Mouse (Mus musculus) MEL (cell line): ENCODE data around the gene Cyren. TPM values are rescaled to one million over a fixed set of nuclear protein-coding genes. Genes with fewer than 3 reads are reported as not detected.

Experiments
- DNase-seq: peaks from one replicate; pipeline ENCODE4 v3.0.0; 2011; ENCODE audit warnings: low read depth, low spot score
- H3K27ac ChIP-seq: 2 replicates; pipeline ENCODE4 v1.5.1; 2012; ENCODE audit warnings: low read depth, mild to moderate bottlenecking, control low read depth, low read length, moderate library complexity; ENCODE audit not compliant: control insufficient read depth
- H3K27me3 ChIP-seq, 2 experiments: fragments of 150-350 bp in 1 of 2; sonication (generic) in 1 of 2; 2 replicates each; pipeline ENCODE4 v1.6.1; 2012; ENCODE audit warnings: low read length in 2 of 2, mild to moderate bottlenecking in 2 of 2, improper control_type of control experiment in 1 of 2, moderate library complexity in 1 of 2; ENCODE audit not compliant: insufficient read depth in 2 of 2, control insufficient read depth in 1 of 2
- H3K36me3 ChIP-seq, 2 experiments: 2 replicates each; pipeline ENCODE4 v1.6.1; 2012 to 2014; ENCODE audit warnings: low read length in 2 of 2, improper control_type of control experiment in 1 of 2, inconsistent platforms in 1 of 2, mild to moderate bottlenecking in 1 of 2; ENCODE audit not compliant: insufficient read depth in 2 of 2, control insufficient read depth in 1 of 2
- H3K4me1 ChIP-seq, 2 experiments: fragments of 150-350 bp in 1 of 2; sonication (generic) in 1 of 2; 2 replicates each; pipeline ENCODE4 v1.6.1; 2012; ENCODE audit warnings: low read length in 2 of 2, improper control_type of control experiment in 1 of 2, mild to moderate bottlenecking in 1 of 2; ENCODE audit not compliant: insufficient read depth in 2 of 2, control insufficient read depth in 1 of 2
- H3K4me3 ChIP-seq, 2 experiments: fragments of 150-350 bp in 1 of 2; sonication (generic) in 1 of 2; 2 replicates each; pipeline ENCODE4 v1.5.1; 2012; ENCODE audit warnings: low read depth in 2 of 2, low read length in 2 of 2, mild to moderate bottlenecking in 2 of 2, moderate library complexity in 2 of 2, control low read depth in 1 of 2, improper control_type of control experiment in 1 of 2; ENCODE audit not compliant: control insufficient read depth in 1 of 2, insufficient read depth in 1 of 2
- H3K79me2 ChIP-seq: 2 replicates; pipeline ENCODE4 v1.6.1; 2012; ENCODE audit warnings: mild to moderate bottlenecking, low read length, moderate library complexity; ENCODE audit not compliant: control insufficient read depth, poor library complexity, insufficient read depth
- H3K9ac ChIP-seq: 2 replicates; pipeline ENCODE4 v1.6.1; 2012; ENCODE audit warnings: low read depth, mild to moderate bottlenecking, control low read depth, low read length, moderate library complexity; ENCODE audit not compliant: control insufficient read depth, poor library complexity, severe bottlenecking
- H3K9me3 ChIP-seq: fragments of 150-350 bp; sonication (generic); replicated peaks from 2 replicates; pipeline ENCODE4 v1.6.1; 2012; ENCODE audit warnings: mild to moderate bottlenecking, low read length, improper control_type of control experiment, moderate library complexity; ENCODE audit not compliant: insufficient read depth
- BHLHE40 ChIP-seq: IDR thresholded peaks from 2 replicates; pipeline ENCODE4 v1.6.1; 2012; ENCODE audit warnings: low read depth, mild to moderate bottlenecking, inconsistent platforms, low read length, improper control_type of control experiment, borderline replicate concordance
- CHD1 ChIP-seq: IDR thresholded peaks from 2 replicates; pipeline ENCODE4 v1.6.1; 2012; ENCODE audit warnings: low read depth, mild to moderate bottlenecking, inconsistent platforms, low read length, improper control_type of control experiment
- CTCF ChIP-seq, 3 experiments: IDR thresholded peaks in 2 of 3; conservative IDR thresholded peaks in 1 of 3; 2 replicates each; pipeline ENCODE4 v1.5.1; 2011 to 2012; ENCODE audit warnings: low read length in 3 of 3, low read depth in 2 of 3, mild to moderate bottlenecking in 2 of 3, improper control_type of control experiment in 1 of 3, inconsistent platforms in 1 of 3, mixed read lengths in 1 of 3, moderate library complexity in 1 of 3; ENCODE audit not compliant: control insufficient read depth in 1 of 3, insufficient read depth in 1 of 3, poor library complexity in 1 of 3, severe bottlenecking in 1 of 3
- ELF1 ChIP-seq: IDR thresholded peaks from 2 replicates; pipeline ENCODE4 v1.6.1; 2014; ENCODE audit warnings: low read depth, mild to moderate bottlenecking, inconsistent platforms, low read length, improper control_type of control experiment, moderate library complexity
- EP300 ChIP-seq, 2 experiments: IDR thresholded peaks; 2 replicates each; pipeline ENCODE4 v1.6.1; 2011; ENCODE audit warnings: improper control_type of control experiment in 2 of 2, low read length in 2 of 2, low read depth in 1 of 2, mild to moderate bottlenecking in 1 of 2
- ETS1 ChIP-seq: IDR thresholded peaks from 2 replicates; pipeline ENCODE4 v1.6.1; 2012; ENCODE audit warnings: low read depth, mild to moderate bottlenecking, inconsistent platforms, low read length, improper control_type of control experiment, moderate library complexity
- GABPA ChIP-seq: IDR thresholded peaks from 2 replicates; pipeline ENCODE4 v1.6.1; 2012; ENCODE audit warnings: low read depth, mild to moderate bottlenecking, inconsistent platforms, low read length, improper control_type of control experiment, moderate library complexity
- HCFC1 ChIP-seq: IDR thresholded peaks from 2 replicates; pipeline ENCODE4 v1.6.1; 2012; ENCODE audit warnings: low read depth, mild to moderate bottlenecking, inconsistent platforms, low read length, improper control_type of control experiment, moderate library complexity
- JUND ChIP-seq: IDR thresholded peaks from 2 replicates; pipeline ENCODE4 v1.6.1; 2011; ENCODE audit warnings: low read depth, mild to moderate bottlenecking, improper control_type of control experiment, low read length
- KAT2A ChIP-seq: conservative IDR thresholded peaks from 2 replicates; pipeline ENCODE4 v1.6.1; 2012; ENCODE audit warnings: low read depth, low read length, improper control_type of control experiment, inconsistent platforms
- MAX ChIP-seq: IDR thresholded peaks from 2 replicates; pipeline ENCODE4 v1.6.1; 2011; ENCODE audit warnings: low read length, improper control_type of control experiment
- MYB ChIP-seq: IDR thresholded peaks from 2 replicates; pipeline ENCODE4 v1.6.1; 2011; ENCODE audit warnings: mild to moderate bottlenecking, low read depth, low read length, improper control_type of control experiment
- MYC ChIP-seq: IDR thresholded peaks from 2 replicates; pipeline ENCODE4 v1.6.1; 2011; ENCODE audit warnings: low read depth, mild to moderate bottlenecking, low read length, improper control_type of control experiment, moderate library complexity
- NELFE ChIP-seq: IDR thresholded peaks from 2 replicates; pipeline ENCODE4 v1.6.1; 2011; ENCODE audit warnings: low read depth, low read length, improper control_type of control experiment
- NRF1 ChIP-seq: IDR thresholded peaks from 2 replicates; pipeline ENCODE4 v1.6.1; 2014; ENCODE audit warnings: low read depth, mild to moderate bottlenecking, inconsistent platforms, low read length, improper control_type of control experiment, moderate library complexity; ENCODE audit not compliant: poor library complexity, insufficient read depth, severe bottlenecking
- POLR2A ChIP-seq, 2 experiments: IDR thresholded peaks; 2 replicates each; pipeline ENCODE4 v1.6.1; 2011 to 2012; ENCODE audit warnings: low read length in 2 of 2, mild to moderate bottlenecking in 2 of 2, control low read depth in 1 of 2, improper control_type of control experiment in 1 of 2, low read depth in 1 of 2, moderate library complexity in 1 of 2; ENCODE audit not compliant: control insufficient read depth in 1 of 2, insufficient read depth in 1 of 2, poor library complexity in 1 of 2
- POLR2AphosphoS2 ChIP-seq: IDR thresholded peaks from 2 replicates; pipeline ENCODE4 v1.6.1; 2011; ENCODE audit warnings: low read length, improper control_type of control experiment
- RAD21 ChIP-seq: IDR thresholded peaks from 2 replicates; pipeline ENCODE4 v1.6.1; 2011; ENCODE audit warnings: mild to moderate bottlenecking, low read depth, low read length, improper control_type of control experiment
- RCOR1 ChIP-seq: IDR thresholded peaks from 2 replicates; pipeline ENCODE4 v1.6.1; 2012; ENCODE audit warnings: low read depth, mild to moderate bottlenecking, inconsistent platforms, low read length, improper control_type of control experiment
- SMC3 ChIP-seq: IDR thresholded peaks from 2 replicates; pipeline ENCODE4 v1.6.1; 2011; ENCODE audit warnings: low read depth, low read length, improper control_type of control experiment
- TAL1 ChIP-seq: IDR thresholded peaks from 2 replicates; pipeline ENCODE4 v1.6.1; 2012; ENCODE audit warnings: mild to moderate bottlenecking, inconsistent platforms, low read length, moderate library complexity, mixed read lengths
- TBP ChIP-seq: IDR thresholded peaks from 2 replicates; pipeline ENCODE4 v1.8.0; 2011; ENCODE audit warnings: low read depth, low read length, improper control_type of control experiment
- TCF12 ChIP-seq: IDR thresholded peaks from 2 replicates; pipeline ENCODE4 v1.6.1; 2014; ENCODE audit warnings: low read depth, mild to moderate bottlenecking, inconsistent platforms, low read length, improper control_type of control experiment, moderate library complexity
- UBTF ChIP-seq: IDR thresholded peaks from 2 replicates; pipeline ENCODE4 v1.6.1; 2012; ENCODE audit warnings: low read depth, mild to moderate bottlenecking, inconsistent platforms, low read length, improper control_type of control experiment, moderate library complexity, borderline replicate concordance; ENCODE audit not compliant: insufficient read depth
- USF1 ChIP-seq: IDR thresholded peaks from 2 replicates; pipeline ENCODE4 v1.6.1; 2014; ENCODE audit warnings: low read depth, mild to moderate bottlenecking, inconsistent platforms, low read length, improper control_type of control experiment, moderate library complexity
- ZKSCAN1 ChIP-seq: IDR thresholded peaks from 2 replicates; pipeline ENCODE4 v1.6.1; 2012; ENCODE audit warnings: low read depth, mild to moderate bottlenecking, inconsistent platforms, low read length, improper control_type of control experiment, moderate library complexity
- polyA plus RNA-seq, 2 experiments: library from polyadenylated mRNA; stranded (reverse) in 1 of 2; unstranded in 1 of 2; fragments of >175 nt in 1 of 2; fragments of >200 nt in 1 of 2; gene quantifications; 2 replicates each; pipeline versions ENCODE4 v1.2.1 to v1.2.4; 2012; ENCODE audit warnings: low replicate concordance in 2 of 2, low read depth in 1 of 2; ENCODE audit not compliant: insufficient read length in 2 of 2, insufficient read depth in 1 of 2, missing spikeins in 1 of 2
- total RNA-seq: library from RNA; depleted of rRNA; stranded (reverse); fragments of 300-350 nt; gene quantifications from 2 replicates; pipeline ENCODE4 v1.2.3, GENCODE M21; 2012

Gene Cyren
- total and polyA plus RNA-seq, 3 experiments = 10.1 to 15.9 TPM; not detected in 1

DNA sequence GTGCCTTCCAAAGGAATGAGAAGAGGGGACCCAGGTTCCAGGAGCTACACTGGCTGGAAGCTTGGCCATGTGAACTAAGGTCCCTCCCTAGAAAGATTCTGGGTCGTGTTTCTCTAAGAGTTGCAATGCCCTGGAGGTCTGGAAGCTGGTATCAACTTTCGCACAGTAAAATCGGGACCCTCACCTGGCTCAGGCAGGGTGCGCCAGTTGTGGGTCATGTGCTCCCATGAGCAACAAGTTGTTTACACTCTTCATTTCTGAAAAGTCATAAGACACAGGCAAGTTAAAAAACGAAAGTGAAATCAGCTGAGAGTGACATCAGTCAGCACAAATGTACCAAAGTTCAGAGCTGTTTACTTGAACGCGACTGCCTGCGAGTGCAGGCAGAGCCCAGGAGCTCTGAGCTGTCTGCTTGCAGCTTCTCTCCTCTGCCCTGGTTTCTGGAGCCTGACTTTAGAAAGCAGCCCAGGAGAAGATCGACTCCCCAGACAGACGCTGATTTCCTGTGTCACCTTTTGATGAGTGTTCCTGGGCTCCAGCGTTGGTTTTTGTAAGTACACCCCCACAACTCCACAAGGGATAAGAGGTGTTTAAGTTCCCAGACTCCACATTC, 15.0 kb downstream of the Cyren start, which contains the start of gene Tmem140 (continued):
- TF ChIP-seq NRF1 (no peak), ELF1 (no peak), TAL1 (no peak)

- H3K4me3 ChIP-seq = peak overlapping the region; percentile 81 to 96
- H3K27me3 ChIP-seq = peaks cover 0 to 1% of the 10 kb centered on the region in 2 experiments; a peak in 1 of 4 replicates
- H3K9me3 ChIP-seq = no peaks in the 10 kb centered on the region
- TF ChIP-seq TBP (peak; percentile 45; the same call in 1 of the 2 replicates), NELFE (peak; percentile 50; the same call in 1 of the 2 replicates), ETS1 (peak; percentile 56; the same call in 1 of the 2 replicates), MYB (0 out of 2 replicates have a peak, but pooled peaks have one; percentile 34), ELF1 (no peak), TAL1 (no peak), JUND (no peak), MYC (0 out of 2 replicates have a peak, but pooled peaks have one; percentile 4), HCFC1 (no peak), RCOR1 (no peak), USF1 (peak; percentile 80), KAT2A (no peak)
- DNase-seq = peak; percentile 87
- H3K9ac ChIP-seq = peak overlapping the region; percentile 83
- peaks cover 0 to 22% of the 10 kb centered on the region in 2 experiments; a peak in 2 of 4 replicates for H3K36me3 ChIP-seq
- peak overlapping the region; percentile 96 for H3K27ac ChIP-seq
- H3K79me2 ChIP-seq = peaks cover 3% of the 10 kb centered on the region; the same call in 1 of the 2 replicates
- H3K4me1 ChIP-seq = peaks cover 9 to 28% of the 10 kb centered on the region in 2 experiments
Measured at GRCm38 (mm10) chr6:34862381-34862780, 15.5 kb downstream of the Cyren start.

- Histone ChIP-seq H3K27ac (peak overlapping the region; percentile 96), H3K4me1 (peaks cover 8 to 21% of the 10 kb centered on the region in 2 experiments), H3K9me3 (no peaks in the 10 kb centered on the region), H3K4me3 (peak overlapping the region; percentile 81 to 96), H3K27me3 (peaks cover 0 to 1% of the 10 kb centered on the region in 2 experiments; a peak in 1 of 4 replicates), H3K36me3 (peaks cover 0 to 14% of the 10 kb centered on the region in 2 experiments; a peak in 2 of 4 replicates), H3K79me2 (peaks cover 3% of the 10 kb centered on the region; the same call in 1 of the 2 replicates), H3K9ac (peak overlapping the region; percentile 83)
- DNase-seq = peak; percentile 76
- TF ChIP-seq ZKSCAN1 (no peak), CTCF (IDR thresholded peaks at IDR 0.05 in 2 of 3, conservative IDR thresholded peaks at IDR 0.05 in 1 of 3; ENCODE audit: control insufficient read depth in 1 of 3, insufficient read depth in 1 of 3, low read depth in 2 of 3, low read length in 3 of 3, poor library complexity in 1 of 3, severe bottlenecking in 1 of 3) (peak in 1 of 3 experiments; percentile 30; a peak in 2 of 6 replicates), TCF12 (0 out of 2 replicates have a peak, but pooled peaks have one; percentile 17), MAX (no peak; the same call in 1 of the 2 replicates), ELF1 (0 out of 2 replicates have a peak, but pooled peaks have one; percentile 51), BHLHE40 (no peak), JUND (no peak), POLR2A (IDR thresholded peaks at IDR 0.05; ENCODE audit: control insufficient read depth in 1 of 2, insufficient read depth in 1 of 2, low read depth in 1 of 2, low read length in 2 of 2, poor library complexity in 1 of 2) (peak in 1 of 2 experiments; percentile 35; a peak in 1 of 4 replicates), ETS1 (peak; percentile 51), RAD21 (peak; percentile 25), GABPA (no peak), EP300 (IDR thresholded peaks at IDR 0.05; ENCODE audit: low read depth in 1 of 2, low read length in 2 of 2) (no peak; a peak in 1 of 4 replicates), MYB (no peak), MYC (no peak), UBTF (no peak), HCFC1 (no peak), SMC3 (peak; percentile 16; the same call in 1 of the 2 replicates), USF1 (no peak), POLR2AphosphoS2 (no peak), CHD1 (no peak)
Measured at GRCm38 (mm10) chr6:34861546-34862053, 16.3 kb downstream of the Cyren start.
